Mouse (Mus musculus) monocyte, adult 5-6 weeks (primary cell): ENCODE results near the gene Tcf23. TPM values are rescaled to one million over a fixed set of nuclear protein-coding genes. Genes with fewer than 3 reads are reported as not detected.

Experiments
- total RNA-seq: library from RNA; stranded (forward); fragments of 200-1000, 200-491, 200-594 nt; gene quantifications from 3 replicates; pipeline ENCODE4 v1.2.3, GENCODE M21; 2017

The Tcf23 gene
- total RNA-seq, 1 experiment from 2014 or later = not detected

Other genes starting within 250 kb of the Tcf23 start
- 5.0 TPM in 1 of 3 replicates, not detected in the others for gene Mapre3, start 154.0 kb upstream of the Tcf23 start, total RNA-seq
- 10.4 to 21.4 TPM (median 10.8 TPM) in 3 replicates for gene Tmem214, start 100.7 kb upstream of the Tcf23 start, total RNA-seq
- 3.8 to 7.1 TPM (median 4.3 TPM) in 3 replicates for gene Agbl5, start 80.0 kb upstream of the Tcf23 start, total RNA-seq
- 129 to 177 TPM (median 134 TPM) in 3 replicates for gene Ost4, start 60.9 kb upstream of the Tcf23 start, total RNA-seq
- 15.1 to 25.3 TPM (median 22.0 TPM) in 3 replicates for gene Emilin1, start 55.3 kb upstream of the Tcf23 start, total RNA-seq
- 26.4 to 32.2 TPM (median 29.8 TPM) in 3 replicates for gene Khk, start 47.2 kb upstream of the Tcf23 start, total RNA-seq
- not detected in 3 replicates for gene Cgref1, start 23.1 kb upstream of the Tcf23 start, total RNA-seq
- 117 to 146 TPM (median 144 TPM) in 3 replicates for gene Preb, start 8.3 kb upstream of the Tcf23 start, total RNA-seq
- 44.7 to 61.4 TPM (median 49.9 TPM) in 3 replicates for gene Atraid, start 79.7 kb downstream of the Tcf23 start, total RNA-seq
- 0.38 to 3.7 TPM (median 3.0 TPM) in 3 replicates for gene Slc5a6, start 80.3 kb downstream of the Tcf23 start, total RNA-seq
- 4.8 to 18.4 TPM (median 9.6 TPM) in 3 replicates for gene Cad, start 86.1 kb downstream of the Tcf23 start, total RNA-seq
- not detected in 3 replicates for gene Dnajc5g, start 137.6 kb downstream of the Tcf23 start, total RNA-seq
- not detected in 3 replicates for gene Slc30a3, start 139.6 kb downstream of the Tcf23 start, total RNA-seq
- not detected in 3 replicates for gene Trim54, start 148.1 kb downstream of the Tcf23 start, total RNA-seq
- gene Ucn, start 170.2 kb downstream of the Tcf23 start, total RNA-seq = not detected in 3 replicates
- gene Mpv17, start 185.6 kb downstream of the Tcf23 start, total RNA-seq = 22.5 to 37.8 TPM (median 35.8 TPM) in 3 replicates
- gene Gm29609, start 211.2 kb downstream of the Tcf23 start, total RNA-seq = 1.4 to 2.5 TPM (median 2.2 TPM) in 3 replicates
- 42.4 to 80.2 TPM (median 50.2 TPM) in 3 replicates for gene Gtf3c2, start 211.5 kb downstream of the Tcf23 start, total RNA-seq
- gene Snx17, start 224.6 kb downstream of the Tcf23 start, total RNA-seq = 59.3 to 91.8 TPM (median 80.9 TPM) in 3 replicates
- 12.1 to 24.5 TPM (median 22.7 TPM) in 3 replicates for gene Eif2b4, start 224.8 kb downstream of the Tcf23 start, total RNA-seq
- gene Zfp513, start 233.6 kb downstream of the Tcf23 start, total RNA-seq = 13.8 to 18.5 TPM (median 16.0 TPM) in 3 replicates